Mouse (Mus musculus) hindbrain, embryonic 16.5 days (tissue): ENCODE measurements around the gene Ulk4. TPM values are rescaled to one million over a fixed set of nuclear protein-coding genes. Genes with fewer than 3 reads are reported as not detected.

ENCODE experiments used
- ATAC-seq: fragments of 200-750 bp; cut with Nextera tagmentation; 2 replicates; pipeline ENCODE4 v1.8.0; 2017; ENCODE audit warnings: moderate TSS enrichment, moderate library complexity
- H3K27ac ChIP-seq: fragments of 300-500 bp; sonication (generic); 2 replicates; pipeline ENCODE4 v1.5.1; 2014; ENCODE audit warnings: low read depth, mild to moderate bottlenecking, control low read depth, low read length, moderate library complexity
- H3K27me3 ChIP-seq: fragments of 300-500 bp; sonication (generic); replicated peaks from 2 replicates; pipeline ENCODE4 v1.6.1; 2014; ENCODE audit warnings: low read length; ENCODE audit not compliant: control insufficient read depth, insufficient read depth
- H3K36me3 ChIP-seq: fragments of 300-500 bp; sonication (generic); 2 replicates; pipeline ENCODE4 v1.6.1; 2014; ENCODE audit warnings: mild to moderate bottlenecking, low read length, moderate library complexity, mixed read lengths; ENCODE audit not compliant: control insufficient read depth, insufficient read depth
- H3K4me1 ChIP-seq: fragments of 300-500 bp; sonication (generic); 2 replicates; pipeline ENCODE4 v1.6.1; 2014; ENCODE audit warnings: low read depth, low read length; ENCODE audit not compliant: control insufficient read depth, insufficient read depth
- H3K4me2 ChIP-seq: fragments of 300-500 bp; sonication (generic); 2 replicates; pipeline ENCODE4 v1.6.1; 2014; ENCODE audit warnings: mild to moderate bottlenecking, low read length, control low read depth, moderate library complexity
- H3K4me3 ChIP-seq: fragments of 300-500 bp; sonication (generic); 2 replicates; pipeline ENCODE4 v1.5.1; 2014; ENCODE audit warnings: mild to moderate bottlenecking, low read length, control low read depth, moderate library complexity
- H3K9ac ChIP-seq: fragments of 300-500 bp; sonication (generic); 2 replicates; pipeline ENCODE4 v1.6.1; 2014; ENCODE audit warnings: low read depth, mild to moderate bottlenecking, control low read depth, low read length, moderate library complexity
- H3K9me3 ChIP-seq: fragments of 300-500 bp; sonication (generic); 2 replicates; pipeline ENCODE4 v1.6.1; 2014; ENCODE audit warnings: mild to moderate bottlenecking, low read length, moderate library complexity; ENCODE audit not compliant: control insufficient read depth
- WGBS: fragments of 180-500 bp; shearing (Covaris S2); extraction: QIAGEN DNeasy Blood & Tissue Kit; methylation state at CpG from one replicate; pipeline ENCODE4 v1.1.7; 2014; 5-methylcytosine and 5-hydroxymethylcytosine counted together
- polyA plus RNA-seq: library from polyadenylated mRNA; unstranded; fragments of >200 nt; fragmentation: Nextera tagmentation; extraction: Ambion mirVana; gene quantifications from 2 replicates; pipeline ENCODE4 v1.2.1, GENCODE M21; 2015

Gene Ulk4
- polyA plus RNA-seq, 1 experiment from 2014 or later, result 75.8 TPM

GRCm38 (mm10) chr9:121192601-121193370 is 84.2 kb downstream of the Ulk4 start:
- H3K4me2 ChIP-seq, result no peak overlapping the region
- ATAC-seq, result no peak
- H3K36me3 ChIP-seq, result peaks cover 6% of the 10 kb centered on the region; the same call in 1 of the 2 replicates
- peaks cover 31% of the 10 kb centered on the region for H3K9me3 ChIP-seq
- WGBS, result 95% methylated on average over 26 of the region's 26 CpGs
- no peak overlapping the region for H3K4me3 ChIP-seq
- no peak overlapping the region for H3K27ac ChIP-seq
- H3K4me1 ChIP-seq, result no peaks in the 10 kb centered on the region
- H3K27me3 ChIP-seq, result no peaks in the 10 kb centered on the region
- H3K9ac ChIP-seq, result no peak overlapping the region

GRCm38 (mm10) chr9:121187811-121188210 is 89.2 kb downstream of the Ulk4 start:
- Histone ChIP-seq H3K4me3 (no peak overlapping the region), H3K36me3 (peaks cover 9% of the 10 kb centered on the region; the same call in 1 of the 2 replicates), H3K9ac (no peak overlapping the region), H3K27me3 (no peaks in the 10 kb centered on the region), H3K4me2 (no peak overlapping the region), H3K9me3 (peaks cover 6% of the 10 kb centered on the region), H3K27ac (no peak overlapping the region), H3K4me1 (no peaks in the 10 kb centered on the region)
- ATAC-seq, result no peak
- WGBS, result 83% methylated on average over 8 of the region's 8 CpGs

GRCm38 (mm10) chr9:121185796-121186195 is 91.2 kb downstream of the Ulk4 start:
- no peaks in the 10 kb centered on the region for H3K27me3 ChIP-seq
- 0 out of 2 replicates have a peak, but pooled peaks cover 3% of the 10 kb centered on the region for H3K36me3 ChIP-seq
- WGBS, result 62% methylated on average over 6 of the region's 6 CpGs
- no peak for ATAC-seq
- H3K9ac ChIP-seq, result no peak overlapping the region
- no peak overlapping the region for H3K4me2 ChIP-seq
- H3K27ac ChIP-seq, result no peak overlapping the region
- no peaks in the 10 kb centered on the region for H3K4me1 ChIP-seq
- no peak overlapping the region for H3K4me3 ChIP-seq
- no peaks in the 10 kb centered on the region for H3K9me3 ChIP-seq

GRCm38 (mm10) chr9:121176350-121176749 is 100.6 kb downstream of the Ulk4 start:
- Histone ChIP-seq H3K36me3 (peaks cover 2% of the 10 kb centered on the region; the same call in 1 of the 2 replicates), H3K4me1 (no peaks in the 10 kb centered on the region), H3K9ac (no peak overlapping the region), H3K4me3 (no peak overlapping the region), H3K4me2 (no peak overlapping the region), H3K9me3 (peaks cover 6% of the 10 kb centered on the region), H3K27me3 (no peaks in the 10 kb centered on the region), H3K27ac (no peak overlapping the region)
- 93% methylated on average over 7 of the region's 7 CpGs for WGBS
- ATAC-seq, result no peak

GRCm38 (mm10) chr9:121175201-121175600 is 101.8 kb downstream of the Ulk4 start:
- Histone ChIP-seq H3K9ac (no peak overlapping the region), H3K4me1 (no peaks in the 10 kb centered on the region), H3K27ac (no peak overlapping the region), H3K27me3 (no peaks in the 10 kb centered on the region), H3K9me3 (peaks cover 6% of the 10 kb centered on the region), H3K4me2 (no peak overlapping the region), H3K4me3 (no peak overlapping the region), H3K36me3 (peaks cover 2% of the 10 kb centered on the region; the same call in 1 of the 2 replicates)
- no peak for ATAC-seq
- 67% methylated on average over 11 of the region's 11 CpGs for WGBS

GRCm38 (mm10) chr9:121172123-121172522 is 104.9 kb downstream of the Ulk4 start:
- WGBS, result 88% methylated on average over 6 of the region's 6 CpGs
- H3K36me3 ChIP-seq, result no peaks in the 10 kb centered on the region
- no peak overlapping the region for H3K4me2 ChIP-seq
- H3K4me1 ChIP-seq, result no peaks in the 10 kb centered on the region
- H3K4me3 ChIP-seq, result no peak overlapping the region
- H3K27me3 ChIP-seq, result no peaks in the 10 kb centered on the region
- H3K9ac ChIP-seq, result no peak overlapping the region
- ATAC-seq, result no peak
- H3K27ac ChIP-seq, result no peak overlapping the region
- H3K9me3 ChIP-seq, result no peaks in the 10 kb centered on the region

GRCm38 (mm10) chr9:121171609-121172008 is 105.4 kb downstream of the Ulk4 start:
- ATAC-seq, result no peak
- Histone ChIP-seq H3K9ac (no peak overlapping the region), H3K9me3 (no peaks in the 10 kb centered on the region), H3K36me3 (no peaks in the 10 kb centered on the region), H3K27me3 (no peaks in the 10 kb centered on the region), H3K4me1 (no peaks in the 10 kb centered on the region), H3K4me2 (no peak overlapping the region), H3K4me3 (no peak overlapping the region), H3K27ac (no peak overlapping the region)
- 86% methylated on average over 6 of the region's 6 CpGs for WGBS

GRCm38 (mm10) chr9:121164607-121165006 is 112.4 kb downstream of the Ulk4 start:
- Histone ChIP-seq H3K4me3 (no peak overlapping the region), H3K9me3 (no peaks in the 10 kb centered on the region; the same call in 1 of the 2 replicates), H3K9ac (no peak overlapping the region), H3K27me3 (no peaks in the 10 kb centered on the region), H3K4me2 (no peak overlapping the region), H3K27ac (peak overlapping the region; percentile 10; the same call in 1 of the 2 replicates), H3K36me3 (no peaks in the 10 kb centered on the region), H3K4me1 (no peaks in the 10 kb centered on the region)
- WGBS, result 72% methylated on average over 7 of the region's 7 CpGs
- ATAC-seq, result no peak; the same call in 1 of the 2 replicates

GRCm38 (mm10) chr9:121162789-121163188 is 114.2 kb downstream of the Ulk4 start:
- Histone ChIP-seq H3K36me3 (no peaks in the 10 kb centered on the region), H3K4me3 (no peak overlapping the region), H3K27me3 (no peaks in the 10 kb centered on the region), H3K27ac (no peak overlapping the region), H3K9me3 (no peaks in the 10 kb centered on the region; the same call in 1 of the 2 replicates), H3K9ac (no peak overlapping the region), H3K4me2 (no peak overlapping the region), H3K4me1 (no peaks in the 10 kb centered on the region)
- no peak for ATAC-seq
- WGBS, result 46% methylated on average over 5 of the region's 5 CpGs
